Mouse (Mus musculus): ENCODE data around the gene Ogdh. TPM values are rescaled to one million over a fixed set of nuclear protein-coding genes. Genes with fewer than 3 reads are reported as not detected.

Gene Ogdh
- polyA plus RNA-seq, 2 experiments: 59.2 to 79.4 TPM

DNA sequence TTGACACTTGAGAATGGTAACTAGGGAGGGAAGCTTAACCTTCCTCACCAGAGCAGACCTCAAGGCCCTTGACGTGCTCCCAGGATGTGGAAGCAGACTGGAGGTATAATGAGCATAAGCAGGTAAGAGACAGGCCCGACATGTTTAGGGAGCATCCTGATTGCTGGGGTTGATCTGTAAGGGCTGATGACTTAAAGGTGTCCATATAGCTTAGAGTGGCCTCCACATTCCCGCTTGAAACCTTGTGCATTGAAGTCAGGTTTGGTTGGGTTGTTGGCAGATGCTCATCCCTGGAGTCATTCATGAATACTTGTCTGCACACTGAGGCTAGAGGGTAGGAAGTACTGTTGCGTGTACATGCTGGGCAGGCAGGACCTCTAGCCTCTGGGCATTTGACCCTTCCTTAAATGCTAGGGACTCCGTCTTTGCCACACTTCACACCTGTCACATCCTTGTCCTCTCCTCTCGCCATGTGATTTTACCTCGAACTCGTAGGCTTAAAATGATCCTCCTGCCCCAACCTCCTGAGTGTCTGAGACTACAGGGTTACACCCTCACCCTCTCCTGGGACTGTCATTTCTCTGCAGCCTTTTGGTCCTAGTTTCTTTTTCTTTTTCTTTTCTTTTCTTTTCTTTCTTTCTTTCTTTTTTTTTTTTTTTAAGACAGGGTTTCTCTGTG is 99.1 kb downstream of the Ogdh start:
- no peak for TF ChIP-seq POLR2A (IDR thresholded peaks at IDR 0.05; ENCODE audit: borderline replicate concordance, extremely low read depth, insufficient read depth, insufficient read length)

DNA sequence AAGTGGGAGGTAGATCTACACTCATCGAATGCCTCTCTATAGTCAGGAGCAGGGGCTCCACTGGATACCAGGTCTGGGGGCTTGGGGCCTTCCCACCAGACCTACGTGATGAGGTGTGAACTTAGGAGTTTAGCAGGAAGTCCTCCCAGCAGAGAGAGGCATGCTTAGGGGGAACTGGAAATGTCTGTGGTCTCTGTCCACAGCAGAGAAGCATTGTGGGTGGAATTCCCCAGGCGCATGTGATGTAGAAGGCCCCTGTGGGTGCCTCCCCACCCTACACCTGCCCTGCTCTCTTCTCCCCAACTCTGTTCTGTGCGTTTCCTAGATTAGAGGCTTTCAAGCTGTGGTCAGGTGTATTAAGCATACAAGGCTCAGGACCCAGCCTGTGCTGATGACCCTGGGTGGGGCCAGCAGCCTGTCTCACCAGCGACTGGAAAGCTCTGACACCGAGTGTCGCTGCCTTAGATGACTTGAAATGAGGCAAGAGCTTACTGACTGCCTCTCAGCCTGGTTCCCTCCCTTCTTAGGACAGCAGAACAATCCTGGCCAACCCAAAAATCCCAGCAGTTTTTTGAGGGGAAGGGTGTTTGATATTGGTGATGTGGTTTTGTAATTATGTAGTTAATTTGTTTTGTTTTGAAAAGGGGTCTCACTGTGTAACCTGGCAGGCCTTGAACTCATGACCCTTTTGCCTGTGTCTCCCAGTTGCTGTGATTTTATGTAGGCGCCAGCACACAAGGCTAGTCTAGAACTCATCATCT is 100.3 kb downstream of the Ogdh start:
- Histone ChIP-seq H3K4me3 (replicated peaks; ENCODE audit: low read length) (no peak overlapping the region), H3K36me3 (ENCODE audit: control insufficient read depth, insufficient read depth, low read length) (peaks cover 38% of the 10 kb centered on the region), H3K27me3 (ENCODE audit: control insufficient read depth, insufficient read depth, low read length) (no peaks in the 10 kb centered on the region), H3K27ac (replicated peaks; ENCODE audit: low read depth, low read length) (no peak overlapping the region), H3K9me3 (ENCODE audit: control insufficient read depth, low read length) (no peaks in the 10 kb centered on the region), H3K4me1 (ENCODE audit: control insufficient read depth, insufficient read depth, low read length) (0 out of 2 replicates have a peak, but pooled peaks cover 7% of the 10 kb centered on the region), H3K4me2 (replicated peaks; ENCODE audit: low read depth, low read length, severe bottlenecking) (no peak overlapping the region), H3K9ac (ENCODE audit: low read depth, low read length, severe bottlenecking) (no peak overlapping the region)
- TF ChIP-seq POLR2A (IDR thresholded peaks at IDR 0.05; ENCODE audit: borderline replicate concordance, extremely low read depth, insufficient read depth, insufficient read length): no peak
- WGBS: 89% methylated on average over 8 of the region's 8 CpGs
- no peak for DNase-seq (ENCODE audit: low spot score)
- no peak for ATAC-seq (ENCODE audit: low FRiP score, low read depth)

More for the DNA sequence above, 99.1 kb downstream of the Ogdh start:
- Histone ChIP-seq H3K4me3 (replicated peaks; ENCODE audit: low read length) (peak overlapping the region; percentile 81; the same call in 1 of the 2 replicates), H3K27ac (replicated peaks; ENCODE audit: low read depth, low read length) (no peak overlapping the region), H3K9me3 (ENCODE audit: control insufficient read depth, low read length) (no peaks in the 10 kb centered on the region), H3K36me3 (ENCODE audit: control insufficient read depth, insufficient read depth, low read length) (peaks cover 28% of the 10 kb centered on the region), H3K9ac (ENCODE audit: low read depth, low read length, severe bottlenecking) (no peak overlapping the region), H3K4me1 (ENCODE audit: control insufficient read depth, insufficient read depth, low read length) (0 out of 2 replicates have a peak, but pooled peaks cover 7% of the 10 kb centered on the region), H3K4me2 (replicated peaks; ENCODE audit: low read depth, low read length, severe bottlenecking) (peak overlapping the region; percentile 92), H3K27me3 (ENCODE audit: control insufficient read depth, insufficient read depth, low read length) (no peaks in the 10 kb centered on the region)
- 78% methylated on average over 8 of the region's 8 CpGs for WGBS
- ATAC-seq (ENCODE audit: low FRiP score, low read depth): no peak
- no peak for DNase-seq (ENCODE audit: low spot score)

DNA sequence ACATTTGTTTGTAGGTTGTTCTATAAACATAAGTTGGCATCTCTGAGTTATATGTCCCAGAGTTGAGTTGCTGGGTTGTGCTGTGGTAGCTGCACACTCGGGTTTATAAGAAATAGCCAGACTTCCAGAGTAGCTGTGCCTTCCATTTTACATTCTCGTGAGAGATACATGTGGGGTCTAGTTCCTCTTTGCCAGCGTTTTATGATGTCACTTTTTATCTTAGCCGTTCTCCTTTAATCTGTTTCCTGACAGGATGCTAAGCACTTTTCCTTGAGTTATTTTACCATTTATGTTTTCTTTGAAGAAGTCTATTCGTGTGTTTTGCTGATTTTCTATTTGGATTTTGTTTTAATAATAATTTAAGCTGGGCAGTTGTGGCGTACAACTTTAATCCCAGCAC is 101.4 kb downstream of the Ogdh start:
- Histone ChIP-seq H3K27me3 (ENCODE audit: control insufficient read depth, insufficient read depth, low read length) (no peaks in the 10 kb centered on the region), H3K4me1 (ENCODE audit: control insufficient read depth, insufficient read depth, low read length) (0 out of 2 replicates have a peak, but pooled peaks cover 7% of the 10 kb centered on the region), H3K27ac (replicated peaks; ENCODE audit: low read depth, low read length) (no peak overlapping the region), H3K9me3 (ENCODE audit: control insufficient read depth, low read length) (no peaks in the 10 kb centered on the region), H3K9ac (ENCODE audit: low read depth, low read length, severe bottlenecking) (no peak overlapping the region), H3K36me3 (ENCODE audit: control insufficient read depth, insufficient read depth, low read length) (peaks cover 50% of the 10 kb centered on the region), H3K4me2 (replicated peaks; ENCODE audit: low read depth, low read length, severe bottlenecking) (no peak overlapping the region), H3K4me3 (replicated peaks; ENCODE audit: low read length) (no peak overlapping the region)
- 76% methylated on average over 6 of the region's 6 CpGs for WGBS
- no peak for TF ChIP-seq POLR2A (IDR thresholded peaks at IDR 0.05; ENCODE audit: borderline replicate concordance, extremely low read depth, insufficient read depth, insufficient read length)
- DNase-seq (ENCODE audit: low spot score) (no peak), ATAC-seq (ENCODE audit: low FRiP score, low read depth) (no peak)

DNA sequence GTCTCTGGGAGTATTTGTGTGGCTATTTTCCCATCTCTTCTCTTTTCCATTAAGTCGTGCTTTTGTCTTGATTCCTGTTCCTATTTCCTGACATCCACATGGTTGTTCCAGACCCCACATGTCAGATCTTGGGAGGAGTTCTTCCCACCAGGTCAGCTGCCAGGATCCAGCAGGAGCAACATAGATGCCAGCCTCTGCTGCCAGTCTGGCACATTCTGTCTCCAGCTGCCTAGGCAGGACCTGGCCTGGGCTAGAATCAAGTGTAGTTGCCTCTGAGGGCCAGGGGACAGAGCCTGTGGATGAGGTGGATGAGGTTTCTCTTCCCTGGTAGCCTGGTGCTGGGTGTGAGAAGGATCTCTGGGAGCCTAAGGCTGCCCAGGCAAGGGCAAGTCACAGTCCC is 102.4 kb downstream of the Ogdh start:
- no peak for TF ChIP-seq POLR2A (IDR thresholded peaks at IDR 0.05; ENCODE audit: borderline replicate concordance, extremely low read depth, insufficient read depth, insufficient read length)
- H3K4me2 ChIP-seq (replicated peaks; ENCODE audit: low read depth, low read length, severe bottlenecking): no peak overlapping the region
- no peaks in the 10 kb centered on the region for H3K27me3 ChIP-seq (ENCODE audit: control insufficient read depth, insufficient read depth, low read length)
- no peaks in the 10 kb centered on the region for H3K9me3 ChIP-seq (ENCODE audit: control insufficient read depth, low read length)
- H3K9ac ChIP-seq (ENCODE audit: low read depth, low read length, severe bottlenecking): no peak overlapping the region
- 0 out of 2 replicates have a peak, but pooled peaks cover 7% of the 10 kb centered on the region for H3K4me1 ChIP-seq (ENCODE audit: control insufficient read depth, insufficient read depth, low read length)
- peaks cover 59% of the 10 kb centered on the region for H3K36me3 ChIP-seq (ENCODE audit: control insufficient read depth, insufficient read depth, low read length)
- H3K27ac ChIP-seq (replicated peaks; ENCODE audit: low read depth, low read length): no peak overlapping the region
- no peak overlapping the region for H3K4me3 ChIP-seq (replicated peaks; ENCODE audit: low read length)
- no peak for ATAC-seq (ENCODE audit: low FRiP score, low read depth)
- no peak for DNase-seq (ENCODE audit: low spot score)
- 73% methylated on average over 1 of the region's 1 CpGs for WGBS

DNA sequence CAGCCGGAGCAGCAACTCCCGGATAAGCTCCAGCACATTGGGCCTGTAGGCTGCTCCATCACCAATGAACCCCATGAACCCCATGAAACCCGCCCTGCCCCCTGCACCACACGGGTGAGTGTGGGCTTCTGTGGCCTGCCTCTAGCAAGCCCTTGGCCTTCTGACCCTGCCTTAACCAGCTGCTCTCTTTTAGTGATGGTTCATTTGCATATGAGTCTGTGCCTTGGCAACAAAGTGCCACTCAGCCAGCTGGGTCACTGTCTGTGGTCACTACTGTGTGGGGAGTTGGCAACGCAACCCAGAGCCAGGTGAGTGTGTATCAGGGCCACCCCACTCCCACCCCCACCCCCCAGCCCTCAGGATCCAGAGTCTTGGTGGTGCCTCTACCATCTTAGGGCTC is 104.1 kb downstream of the Ogdh start:
- Histone ChIP-seq H3K27ac (replicated peaks; ENCODE audit: low read depth, low read length) (no peak overlapping the region), H3K4me3 (replicated peaks; ENCODE audit: low read length) (no peak overlapping the region), H3K36me3 (ENCODE audit: control insufficient read depth, insufficient read depth, low read length) (peaks cover 76% of the 10 kb centered on the region), H3K9ac (ENCODE audit: low read depth, low read length, severe bottlenecking) (no peak overlapping the region), H3K27me3 (ENCODE audit: control insufficient read depth, insufficient read depth, low read length) (no peaks in the 10 kb centered on the region), H3K9me3 (ENCODE audit: control insufficient read depth, low read length) (no peaks in the 10 kb centered on the region), H3K4me1 (ENCODE audit: control insufficient read depth, insufficient read depth, low read length) (no peaks in the 10 kb centered on the region), H3K4me2 (replicated peaks; ENCODE audit: low read depth, low read length, severe bottlenecking) (no peak overlapping the region)
- DNase-seq (ENCODE audit: low spot score) (no peak), ATAC-seq (ENCODE audit: low FRiP score, low read depth) (no peak)
- WGBS: 86% methylated on average over 5 of the region's 5 CpGs
- TF ChIP-seq POLR2A (IDR thresholded peaks at IDR 0.05; ENCODE audit: borderline replicate concordance, extremely low read depth, insufficient read depth, insufficient read length): no peak
